Mouse (Mus musculus): Measurements from ENCODE around the gene Hcn2.

Gene Hcn2

GRCm38 (mm10) chr10:79707759-79708158, 8.7 kb upstream of the Hcn2 start:
- no peak for DNase-seq (ENCODE audit: low read depth, low spot score)

- DNase-seq (ENCODE audit: low read depth, low spot score) = no peak
These were observed 7.8 kb upstream of the Hcn2 start for GRCm38 (mm10) chr10:79708668-79709067.

GRCm38 (mm10) chr10:79709307-79709706, 7.1 kb upstream of the Hcn2 start:
- no peak for DNase-seq (ENCODE audit: low read depth, low spot score)

GRCm38 (mm10) chr10:79712029-79712428, 4.4 kb upstream of the Hcn2 start:
- peak; percentile 44 for DNase-seq (ENCODE audit: low read depth, low spot score)

GRCm38 (mm10) chr10:79712499-79713126, 3.8 kb upstream of the Hcn2 start:
- peak; percentile 69 for DNase-seq (ENCODE audit: low read depth, low spot score)

GRCm38 (mm10) chr10:79713163-79713562, 3.3 kb upstream of the Hcn2 start:
- DNase-seq (ENCODE audit: low read depth, low spot score) = no peak

- no peak for DNase-seq (ENCODE audit: low read depth, low spot score)
These were observed 1.4 kb upstream of the Hcn2 start for GRCm38 (mm10) chr10:79714996-79715395.

- peak; percentile 40 for DNase-seq (ENCODE audit: low read depth, low spot score)
These were observed 538 bp downstream of the Hcn2 start for GRCm38 (mm10) chr10:79716988-79717355.

GRCm38 (mm10) chr10:79717640-79718357, 1.4 kb downstream of the Hcn2 start:
- peak; percentile 60 for DNase-seq (ENCODE audit: low read depth, low spot score)

- no peak for DNase-seq (ENCODE audit: low read depth, low spot score)
These were observed 4.7 kb downstream of the Hcn2 start for GRCm38 (mm10) chr10:79721089-79721488.

- no peak for DNase-seq (ENCODE audit: low read depth, low spot score)
These were observed 6.6 kb downstream of the Hcn2 start for GRCm38 (mm10) chr10:79723047-79723446.

- DNase-seq (ENCODE audit: low read depth, low spot score) = no peak
These were observed 7.3 kb downstream of the Hcn2 start for GRCm38 (mm10) chr10:79723692-79724091.

GRCm38 (mm10) chr10:79726090-79726489, 9.7 kb downstream of the Hcn2 start:
- peak; percentile 51 for DNase-seq (ENCODE audit: low read depth, low spot score)

GRCm38 (mm10) chr10:79728323-79729249, 12.2 kb downstream of the Hcn2 start:
- DNase-seq (ENCODE audit: low read depth, low spot score) = no peak

GRCm38 (mm10) chr10:79729357-79729965, 13.0 kb downstream of the Hcn2 start:
- no peak for DNase-seq (ENCODE audit: low read depth, low spot score)

- no peak for DNase-seq (ENCODE audit: low read depth, low spot score)
These were observed 16.1 kb downstream of the Hcn2 start for GRCm38 (mm10) chr10:79732500-79732899.

GRCm38 (mm10) chr10:79733847-79734246, 17.4 kb downstream of the Hcn2 start:
- no peak for DNase-seq (ENCODE audit: low read depth, low spot score)

- DNase-seq (ENCODE audit: low read depth, low spot score) = no peak
These were observed 18.9 kb downstream of the Hcn2 start for GRCm38 (mm10) chr10:79735361-79735760.

GRCm38 (mm10) chr10:79736706-79737105, 20.3 kb downstream of the Hcn2 start:
- DNase-seq (ENCODE audit: low read depth, low spot score) = no peak

GRCm38 (mm10) chr10:79738259-79738658, 21.8 kb downstream of the Hcn2 start:
- no peak for DNase-seq (ENCODE audit: low read depth, low spot score)

GRCm38 (mm10) chr10:79739234-79739633, 22.8 kb downstream of the Hcn2 start:
- DNase-seq (ENCODE audit: low read depth, low spot score) = no peak

- no peak for DNase-seq (ENCODE audit: low read depth, low spot score)
These were observed 24.4 kb downstream of the Hcn2 start for GRCm38 (mm10) chr10:79740863-79741262.
